Mouse (Mus musculus): ENCODE measurements around the gene Wdfy2. TPM values are rescaled to one million over a fixed set of nuclear protein-coding genes. Genes with fewer than 3 reads are reported as not detected.

Wdfy2 gene
- polyA plus RNA-seq, 1 experiment, result 4.4 TPM

GRCm38 (mm10) chr14:62940383-62941074 is 103.1 kb downstream of the Wdfy2 start:
- peaks cover 5% of the 10 kb centered on the region for H3K79me2 ChIP-seq (ENCODE audit: control insufficient read depth, insufficient read depth)
- peak overlapping the region; percentile 66 for H3K4me2 ChIP-seq (ENCODE audit: low read depth)
- peaks cover 7% of the 10 kb centered on the region for H3K36me3 ChIP-seq (ENCODE audit: control insufficient read depth, insufficient read depth)
- H3ac ChIP-seq (ENCODE audit: control insufficient read depth, insufficient read length), result no peak overlapping the region
- no peak for TF ChIP-seq TCF12 (IDR thresholded peaks at IDR 0.05; ENCODE audit: insufficient read depth, poor library complexity, severe bottlenecking)
- no peak for TF ChIP-seq E2F4 (IDR thresholded peaks at IDR 0.05; ENCODE audit: insufficient read depth)
- no peak for TF ChIP-seq SRF (IDR thresholded peaks at IDR 0.05; ENCODE audit: control insufficient read depth, insufficient read length, low read depth)
- no peak for TF ChIP-seq POLR2A (IDR thresholded peaks at IDR 0.05; ENCODE audit: insufficient read length, low read depth)
- peak in 1 of 3 experiments; percentile 39 for TF ChIP-seq MYOD1 (IDR thresholded peaks at IDR 0.05; ENCODE audit: control insufficient read depth in 1 of 3, insufficient read length in 2 of 3, low read depth in 2 of 3)
- no peak for TF ChIP-seq REST (IDR thresholded peaks at IDR 0.05; ENCODE audit: insufficient read depth, insufficient read length)
- no peak for TF ChIP-seq MAX (IDR thresholded peaks at IDR 0.05; ENCODE audit: low read depth)
- H3K4me3 ChIP-seq, result no peak overlapping the region
- no peaks in the 10 kb centered on the region for H3K27me3 ChIP-seq (ENCODE audit: control insufficient read depth, insufficient read depth, insufficient read length)

- Histone ChIP-seq H3K27me3 (ENCODE audit: control insufficient read depth, insufficient read depth, insufficient read length) (no peaks in the 10 kb centered on the region), H3ac (ENCODE audit: control insufficient read depth, insufficient read length) (no peak overlapping the region), H3K4me2 (ENCODE audit: low read depth) (no peak overlapping the region), H3K36me3 (ENCODE audit: control insufficient read depth, insufficient read depth) (peaks cover 14% of the 10 kb centered on the region), H3K79me2 (ENCODE audit: control insufficient read depth, insufficient read depth) (peaks cover 4% of the 10 kb centered on the region), H3K4me3 (no peak overlapping the region)
- TF ChIP-seq MAX (IDR thresholded peaks at IDR 0.05; ENCODE audit: low read depth) (no peak), POLR2AphosphoS2 (IDR thresholded peaks at IDR 0.05; ENCODE audit: insufficient read length, low read depth) (no peak), USF1 (IDR thresholded peaks at IDR 0.05; ENCODE audit: low read depth) (no peak), MYOD1 (IDR thresholded peaks at IDR 0.05; ENCODE audit: control insufficient read depth in 1 of 3, insufficient read length in 2 of 3, low read depth in 2 of 3) (no peak), MYOG (IDR thresholded peaks at IDR 0.05; ENCODE audit: control insufficient read depth in 1 of 3, insufficient read depth in 1 of 3, insufficient read length in 2 of 3, low read depth in 2 of 3) (no peak), REST (IDR thresholded peaks at IDR 0.05; ENCODE audit: insufficient read depth, insufficient read length) (no peak), SRF (IDR thresholded peaks at IDR 0.05; ENCODE audit: control insufficient read depth, insufficient read length, low read depth) (no peak), TCF12 (IDR thresholded peaks at IDR 0.05; ENCODE audit: insufficient read depth, poor library complexity, severe bottlenecking) (no peak), CEBPB (IDR thresholded peaks at IDR 0.05; ENCODE audit: insufficient read depth, poor library complexity, severe bottlenecking) (no peak), POLR2A (IDR thresholded peaks at IDR 0.05; ENCODE audit: insufficient read length, low read depth) (no peak), TCF3 (IDR thresholded peaks at IDR 0.05; ENCODE audit: insufficient read length, low read depth) (no peak), E2F4 (IDR thresholded peaks at IDR 0.05; ENCODE audit: insufficient read depth) (no peak)
Measured at GRCm38 (mm10) chr14:62946794-62947193, 109.3 kb downstream of the Wdfy2 start.

DNA sequence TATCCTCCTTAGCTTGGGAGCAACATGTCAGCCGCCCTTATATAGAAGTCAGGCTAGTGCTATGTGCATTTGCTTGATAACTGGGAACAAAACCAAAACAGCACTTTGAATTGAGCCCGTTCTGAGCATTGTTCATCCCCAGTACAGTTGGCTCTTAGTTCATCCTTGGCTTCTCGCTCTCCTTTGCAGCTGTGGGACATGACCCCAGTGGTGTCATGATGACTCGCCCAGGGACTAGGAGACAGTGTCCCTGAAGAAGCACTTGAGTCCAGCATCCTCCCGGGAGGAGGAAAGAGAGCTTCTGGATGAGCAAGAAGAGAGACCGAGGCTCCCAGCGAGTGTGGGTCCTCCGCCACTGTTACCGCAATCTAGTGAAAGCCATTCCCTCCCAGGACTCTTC is 118.6 kb downstream of the Wdfy2 start:
- Histone ChIP-seq H3K36me3 (ENCODE audit: control insufficient read depth, insufficient read depth) (peaks cover 28% of the 10 kb centered on the region), H3K4me2 (ENCODE audit: low read depth) (no peak overlapping the region), H3K4me3 (no peak overlapping the region), H3K27me3 (ENCODE audit: control insufficient read depth, insufficient read depth, insufficient read length) (no peaks in the 10 kb centered on the region), H3ac (ENCODE audit: control insufficient read depth, insufficient read length) (no peak overlapping the region), H3K79me2 (ENCODE audit: control insufficient read depth, insufficient read depth) (no peaks in the 10 kb centered on the region)
- no peak for TF ChIP-seq TCF3 (IDR thresholded peaks at IDR 0.05; ENCODE audit: insufficient read length, low read depth)
- TF ChIP-seq MYOG (IDR thresholded peaks at IDR 0.05; ENCODE audit: control insufficient read depth in 1 of 3, insufficient read depth in 1 of 3, insufficient read length in 2 of 3, low read depth in 2 of 3), result no peak
- TF ChIP-seq SRF (IDR thresholded peaks at IDR 0.05; ENCODE audit: control insufficient read depth, insufficient read length, low read depth), result no peak
- no peak for TF ChIP-seq MAX (IDR thresholded peaks at IDR 0.05; ENCODE audit: low read depth)
- TF ChIP-seq MYOD1 (IDR thresholded peaks at IDR 0.05; ENCODE audit: control insufficient read depth in 1 of 3, insufficient read length in 2 of 3, low read depth in 2 of 3), result no peak

- Histone ChIP-seq H3K79me2 (ENCODE audit: control insufficient read depth, insufficient read depth) (no peaks in the 10 kb centered on the region), H3K36me3 (ENCODE audit: control insufficient read depth, insufficient read depth) (peaks cover 4% of the 10 kb centered on the region), H3K27me3 (ENCODE audit: control insufficient read depth, insufficient read depth, insufficient read length) (no peaks in the 10 kb centered on the region), H3K4me2 (ENCODE audit: low read depth) (no peak overlapping the region), H3ac (ENCODE audit: control insufficient read depth, insufficient read length) (no peak overlapping the region), H3K4me3 (no peak overlapping the region)
- TF ChIP-seq MYOG (IDR thresholded peaks at IDR 0.05; ENCODE audit: control insufficient read depth in 1 of 3, insufficient read depth in 1 of 3, insufficient read length in 2 of 3, low read depth in 2 of 3), result no peak
- no peak for TF ChIP-seq TCF12 (IDR thresholded peaks at IDR 0.05; ENCODE audit: insufficient read depth, poor library complexity, severe bottlenecking)
- TF ChIP-seq REST (IDR thresholded peaks at IDR 0.05; ENCODE audit: insufficient read depth, insufficient read length), result no peak
- no peak for TF ChIP-seq POLR2A (IDR thresholded peaks at IDR 0.05; ENCODE audit: insufficient read length, low read depth)
- no peak for TF ChIP-seq MAX (IDR thresholded peaks at IDR 0.05; ENCODE audit: low read depth)
- TF ChIP-seq USF1 (IDR thresholded peaks at IDR 0.05; ENCODE audit: low read depth), result no peak
- TF ChIP-seq TCF3 (IDR thresholded peaks at IDR 0.05; ENCODE audit: insufficient read length, low read depth), result no peak
Measured at GRCm38 (mm10) chr14:62963632-62964031, 126.2 kb downstream of the Wdfy2 start.

GRCm38 (mm10) chr14:62965342-62965741 is 127.9 kb downstream of the Wdfy2 start:
- no peak for TF ChIP-seq CEBPB (IDR thresholded peaks at IDR 0.05; ENCODE audit: insufficient read depth, poor library complexity, severe bottlenecking)
- no peak for TF ChIP-seq MAX (IDR thresholded peaks at IDR 0.05; ENCODE audit: low read depth)
- TF ChIP-seq POLR2A (IDR thresholded peaks at IDR 0.05; ENCODE audit: insufficient read length, low read depth), result no peak
- no peak for TF ChIP-seq POLR2AphosphoS2 (IDR thresholded peaks at IDR 0.05; ENCODE audit: insufficient read length, low read depth)
- TF ChIP-seq TCF12 (IDR thresholded peaks at IDR 0.05; ENCODE audit: insufficient read depth, poor library complexity, severe bottlenecking), result no peak
- H3K4me2 ChIP-seq (ENCODE audit: low read depth), result no peak overlapping the region
- no peak overlapping the region for H3ac ChIP-seq (ENCODE audit: control insufficient read depth, insufficient read length)
- no peaks in the 10 kb centered on the region for H3K27me3 ChIP-seq (ENCODE audit: control insufficient read depth, insufficient read depth, insufficient read length)
- H3K36me3 ChIP-seq (ENCODE audit: control insufficient read depth, insufficient read depth), result no peaks in the 10 kb centered on the region
- H3K4me3 ChIP-seq, result no peak overlapping the region
- no peaks in the 10 kb centered on the region for H3K79me2 ChIP-seq (ENCODE audit: control insufficient read depth, insufficient read depth)

Data from myocyte (in vitro differentiated cells).